Mouse (Mus musculus): Measurements from ENCODE around the gene A930009A15Rik.

Gene A930009A15Rik

DNA sequence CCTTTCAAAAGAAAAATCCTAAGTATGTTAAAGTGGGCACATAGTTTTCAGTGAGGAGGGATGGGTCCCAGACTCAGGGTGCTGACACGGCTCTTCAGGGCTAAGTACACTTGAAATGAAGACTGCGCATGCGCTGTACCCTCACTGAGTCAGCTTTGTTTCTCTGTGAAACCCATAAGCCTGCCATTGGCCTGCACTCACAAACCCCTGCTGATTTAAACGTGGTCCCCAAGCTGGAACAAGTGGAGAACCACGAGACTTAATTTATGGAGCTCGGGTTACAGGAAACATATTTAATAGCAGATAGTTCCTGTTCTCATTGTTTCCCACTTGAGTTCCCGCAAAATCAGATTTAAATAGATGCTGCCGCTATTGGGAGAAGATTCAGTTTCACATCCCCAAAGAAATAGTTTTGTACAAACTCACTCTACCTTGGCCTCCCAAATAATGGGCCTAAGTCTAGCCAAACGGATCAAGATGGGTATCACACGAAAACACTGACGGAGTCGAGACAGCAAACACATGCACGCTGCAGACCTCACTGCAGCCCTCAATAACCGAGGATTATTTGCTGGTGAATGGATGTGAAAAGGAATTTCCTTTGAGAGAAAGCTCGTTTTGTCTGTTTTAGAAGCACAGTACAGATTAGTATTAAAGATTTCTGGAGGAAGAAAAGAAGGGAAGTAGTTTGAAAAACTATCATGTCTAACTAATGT, 54.3 kb downstream of the A930009A15Rik start:
- CTCF ChIA-PET = interaction anchor here in 1 of 4 experiments (0.7 to 1.0 kb wide), 2 partner anchors 52 to 107 kb away, joined by 3 read pairs; no protein-coding TSS in a partner anchor
- POLR2A ChIA-PET = interaction anchor here in 1 of 4 experiments (0.6 kb wide), 1 partner anchor 1313 kb away, joined by 3 read pairs; no protein-coding TSS in a partner anchor

GRCm38 (mm10) chr10:115624957-115625356, 55.2 kb downstream of the A930009A15Rik start:
- ChIA-PET CTCF (interaction anchor here in 1 of 4 experiments (0.5 to 1.0 kb wide), 2 partner anchors 107 to 225 kb away, joined by 3 read pairs; no protein-coding TSS in a partner anchor), POLR2A (no interaction called here)

GRCm38 (mm10) chr10:115626678-115627077, 56.9 kb downstream of the A930009A15Rik start:
- ChIA-PET CTCF (no interaction called here), POLR2A (interaction anchor here in 1 of 4 experiments (0.6 kb wide), 1 partner anchor 11 kb away, joined by 3 read pairs; no protein-coding TSS in a partner anchor)
